Mouse (Mus musculus): ENCODE data around the gene Zscan26. TPM values are rescaled to one million over a fixed set of nuclear protein-coding genes. Genes with fewer than 3 reads are reported as not detected.

Gene Zscan26
- polyA plus RNA-seq, 1 experiment from 2014 or later: 17.4 TPM

GRCm38 (mm10) chr13:21408805-21409459 lies 44.6 kb downstream of the Zscan26 start:
- Histone ChIP-seq H3K9ac (peak overlapping the region; percentile 77), H3K9me3 (ENCODE audit: control insufficient read depth, low read length) (no peaks in the 10 kb centered on the region), H3K27me3 (ENCODE audit: control insufficient read depth, insufficient read depth, low read length) (no peaks in the 10 kb centered on the region), H3K27ac (peak overlapping the region; percentile 89), H3K4me1 (replicated peaks; ENCODE audit: control insufficient read depth, insufficient read depth, low read length) (peaks cover 14% of the 10 kb centered on the region), H3K4me2 (replicated peaks) (peak overlapping the region; percentile 78), H3K36me3 (replicated peaks; ENCODE audit: control insufficient read depth, insufficient read depth) (no peaks in the 10 kb centered on the region), H3K4me3 (replicated peaks; ENCODE audit: low read length) (peak overlapping the region; percentile 52)
- DNase-seq (ENCODE audit: low spot score): no peak
- ATAC-seq (ENCODE audit: low FRiP score): 0 out of 2 replicates have a peak, but pooled peaks have one; percentile 25
- 54% methylated on average over 11 of the region's 11 CpGs for WGBS

- 5% methylated on average over 27 of the region's 27 CpGs for WGBS
- Histone ChIP-seq H3K4me1 (replicated peaks; ENCODE audit: control insufficient read depth, insufficient read depth, low read length) (peaks cover 14% of the 10 kb centered on the region), H3K9ac (peak overlapping the region; percentile 77), H3K9me3 (ENCODE audit: control insufficient read depth, low read length) (no peaks in the 10 kb centered on the region), H3K27me3 (ENCODE audit: control insufficient read depth, insufficient read depth, low read length) (no peaks in the 10 kb centered on the region), H3K36me3 (replicated peaks; ENCODE audit: control insufficient read depth, insufficient read depth) (no peaks in the 10 kb centered on the region), H3K4me2 (replicated peaks) (peak overlapping the region; percentile 78), H3K4me3 (replicated peaks; ENCODE audit: low read length) (peak overlapping the region; percentile 52), H3K27ac (peak overlapping the region; percentile 89)
- peak; percentile 97 for ATAC-seq (ENCODE audit: low FRiP score)
- DNase-seq (ENCODE audit: low spot score): peak; percentile 88
These were observed 45.3 kb downstream of the Zscan26 start for GRCm38 (mm10) chr13:21407969-21408804.

GRCm38 (mm10) chr13:21407341-21407740 lies 46.2 kb downstream of the Zscan26 start:
- H3K27ac ChIP-seq: no peak overlapping the region
- no peaks in the 10 kb centered on the region for H3K9me3 ChIP-seq (ENCODE audit: control insufficient read depth, low read length)
- H3K4me3 ChIP-seq (replicated peaks; ENCODE audit: low read length): peak overlapping the region; percentile 52; the same call in 1 of the 2 replicates
- H3K4me1 ChIP-seq (replicated peaks; ENCODE audit: control insufficient read depth, insufficient read depth, low read length): peaks cover 16% of the 10 kb centered on the region
- 80% methylated on average over 11 of the region's 11 CpGs for WGBS
- peak overlapping the region; percentile 77; the same call in 1 of the 2 replicates for H3K9ac ChIP-seq
- no peaks in the 10 kb centered on the region for H3K36me3 ChIP-seq (replicated peaks; ENCODE audit: control insufficient read depth, insufficient read depth)
- ATAC-seq (ENCODE audit: low FRiP score): no peak
- no peak for DNase-seq (ENCODE audit: low spot score)
- H3K4me2 ChIP-seq (replicated peaks): peak overlapping the region; percentile 78
- H3K27me3 ChIP-seq (ENCODE audit: control insufficient read depth, insufficient read depth, low read length): no peaks in the 10 kb centered on the region

GRCm38 (mm10) chr13:21402848-21403247 lies 50.7 kb downstream of the Zscan26 start:
- H3K9me3 ChIP-seq (ENCODE audit: control insufficient read depth, low read length): no peaks in the 10 kb centered on the region
- H3K9ac ChIP-seq: peak overlapping the region; percentile 83
- DNase-seq (ENCODE audit: low spot score) (no peak), ATAC-seq (ENCODE audit: low FRiP score) (peak; percentile 59)
- H3K4me3 ChIP-seq (replicated peaks; ENCODE audit: low read length): peak overlapping the region; percentile 84
- H3K4me1 ChIP-seq (replicated peaks; ENCODE audit: control insufficient read depth, insufficient read depth, low read length): peaks cover 23% of the 10 kb centered on the region
- no peak overlapping the region for H3K27ac ChIP-seq
- H3K36me3 ChIP-seq (replicated peaks; ENCODE audit: control insufficient read depth, insufficient read depth): peaks cover 10% of the 10 kb centered on the region
- WGBS: 2% methylated on average over 2 of the region's 2 CpGs
- H3K27me3 ChIP-seq (ENCODE audit: control insufficient read depth, insufficient read depth, low read length): no peaks in the 10 kb centered on the region
- H3K4me2 ChIP-seq (replicated peaks): peak overlapping the region; percentile 91

GRCm38 (mm10) chr13:21402287-21402846 lies 51.2 kb downstream of the Zscan26 start, which contains the start of gene Zkscan3:
Zkscan3 (minus strand) TSS chr13:21402755.
- peak within 1 kb of the TSS; percentile 83 for H3K9ac ChIP-seq
- ATAC-seq (ENCODE audit: low FRiP score) (peak; percentile 96), DNase-seq (ENCODE audit: low spot score) (peak; percentile 85)
- H3K4me1 ChIP-seq (replicated peaks; ENCODE audit: control insufficient read depth, insufficient read depth, low read length): peaks cover 18% of the 10 kb centered on the region
- no peaks in the 10 kb centered on the region for H3K27me3 ChIP-seq (ENCODE audit: control insufficient read depth, insufficient read depth, low read length)
- H3K36me3 ChIP-seq (replicated peaks; ENCODE audit: control insufficient read depth, insufficient read depth): peaks cover 10% of the 10 kb centered on the region
- under 1% methylated on average over 35 of the region's 35 CpGs for WGBS
- H3K4me2 ChIP-seq (replicated peaks): peak within 1 kb of the TSS; percentile 91
- peak within 1 kb of the TSS; percentile 48; the same call in 1 of the 2 replicates for H3K27ac ChIP-seq
- peak within 1 kb of the TSS; percentile 84 for H3K4me3 ChIP-seq (replicated peaks; ENCODE audit: low read length)
- H3K9me3 ChIP-seq (ENCODE audit: control insufficient read depth, low read length): no peaks in the 10 kb centered on the region

GRCm38 (mm10) chr13:21401636-21402286 lies 51.8 kb downstream of the Zscan26 start:
- Histone ChIP-seq H3K4me1 (replicated peaks; ENCODE audit: control insufficient read depth, insufficient read depth, low read length) (peaks cover 16% of the 10 kb centered on the region), H3K27ac (peak overlapping the region; percentile 48; the same call in 1 of the 2 replicates), H3K4me2 (replicated peaks) (peak overlapping the region; percentile 91), H3K9ac (peak overlapping the region; percentile 83), H3K9me3 (ENCODE audit: control insufficient read depth, low read length) (no peaks in the 10 kb centered on the region), H3K4me3 (replicated peaks; ENCODE audit: low read length) (peak overlapping the region; percentile 84), H3K36me3 (replicated peaks; ENCODE audit: control insufficient read depth, insufficient read depth) (peaks cover 10% of the 10 kb centered on the region), H3K27me3 (ENCODE audit: control insufficient read depth, insufficient read depth, low read length) (no peaks in the 10 kb centered on the region)
- DNase-seq (ENCODE audit: low spot score): no peak
- ATAC-seq (ENCODE audit: low FRiP score): peak; percentile 11; the same call in 1 of the 2 replicates
- 19% methylated on average over 12 of the region's 12 CpGs for WGBS

GRCm38 (mm10) chr13:21401166-21401565 lies 52.4 kb downstream of the Zscan26 start:
- H3K27ac ChIP-seq: no peak overlapping the region
- H3K36me3 ChIP-seq (replicated peaks; ENCODE audit: control insufficient read depth, insufficient read depth): peaks cover 16% of the 10 kb centered on the region
- peak overlapping the region; percentile 91 for H3K4me2 ChIP-seq (replicated peaks)
- H3K4me3 ChIP-seq (replicated peaks; ENCODE audit: low read length): peak overlapping the region; percentile 84
- H3K4me1 ChIP-seq (replicated peaks; ENCODE audit: control insufficient read depth, insufficient read depth, low read length): peaks cover 16% of the 10 kb centered on the region
- H3K27me3 ChIP-seq (ENCODE audit: control insufficient read depth, insufficient read depth, low read length): no peaks in the 10 kb centered on the region
- H3K9me3 ChIP-seq (ENCODE audit: control insufficient read depth, low read length): no peaks in the 10 kb centered on the region
- ATAC-seq (ENCODE audit: low FRiP score) (no peak), DNase-seq (ENCODE audit: low spot score) (no peak)
- 79% methylated on average over 3 of the region's 3 CpGs for WGBS
- H3K9ac ChIP-seq: peak overlapping the region; percentile 83

- WGBS: 91% methylated on average over 2 of the region's 2 CpGs
- Histone ChIP-seq H3K9ac (no peak overlapping the region), H3K27ac (no peak overlapping the region), H3K4me2 (replicated peaks) (no peak overlapping the region), H3K4me3 (replicated peaks; ENCODE audit: low read length) (no peak overlapping the region), H3K4me1 (replicated peaks; ENCODE audit: control insufficient read depth, insufficient read depth, low read length) (peaks cover 14% of the 10 kb centered on the region), H3K36me3 (replicated peaks; ENCODE audit: control insufficient read depth, insufficient read depth) (peaks cover 49% of the 10 kb centered on the region), H3K9me3 (ENCODE audit: control insufficient read depth, low read length) (no peaks in the 10 kb centered on the region), H3K27me3 (ENCODE audit: control insufficient read depth, insufficient read depth, low read length) (no peaks in the 10 kb centered on the region)
- ATAC-seq (ENCODE audit: low FRiP score): no peak
- DNase-seq (ENCODE audit: low spot score): no peak
These were observed 56.0 kb downstream of the Zscan26 start for GRCm38 (mm10) chr13:21397486-21397885.

All from hindbrain, embryonic 14.5 days (tissue).